Mouse (Mus musculus) testis, adult 2 months (tissue): ENCODE data around the gene Gm49325.

ENCODE experiments used
- CTCF ChIP-seq: fragments of 200-500 bp; IDR thresholded peaks from 2 replicates; pipeline ENCODE4 v1.5.1; 2012; ENCODE audit warnings: low read depth, mild to moderate bottlenecking, inconsistent platforms, low read length, moderate library complexity; ENCODE audit not compliant: control insufficient read depth, insufficient read depth, insufficient replicate concordance
- POLR2A ChIP-seq: fragments of 200-500 bp; IDR thresholded peaks from 2 replicates; pipeline ENCODE4 v1.6.1; 2012; ENCODE audit warnings: low read depth, mild to moderate bottlenecking, inconsistent platforms, low read length, moderate library complexity; ENCODE audit not compliant: control insufficient read depth

DNA sequence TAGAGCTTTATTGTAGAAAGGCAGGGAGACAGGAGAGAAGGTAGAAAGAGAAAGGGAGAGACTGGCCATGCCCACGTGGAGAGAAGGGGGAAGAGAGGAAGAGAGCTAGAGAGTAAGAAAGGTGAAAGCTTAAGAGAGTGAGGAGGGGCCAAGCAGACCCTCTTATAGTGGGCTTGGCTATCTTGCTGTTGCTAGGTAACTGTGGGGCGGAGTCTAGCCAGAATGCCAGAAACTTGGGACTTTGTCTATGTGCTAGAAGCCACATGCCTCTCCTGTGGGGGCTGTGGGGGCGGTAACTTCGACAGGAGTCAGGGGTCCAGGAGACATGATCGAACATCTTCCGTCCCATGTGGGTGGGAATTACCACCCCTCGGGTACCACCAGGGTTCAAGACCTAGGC is 36.5 kb upstream of the Gm49325 start:
- no peak for TF ChIP-seq CTCF
- no peak for TF ChIP-seq POLR2A
